Comparison of ENCODE assay signal across 9 mouse cellular contexts in genomic region chr6:71752791-71753464, GRCm38 (mm10). TPM values are rescaled to one million over a fixed set of nuclear protein-coding genes. Genes with fewer than 3 reads are reported as not detected.
A peak's percentile ranks its signal among the peaks of the same experiment; 100 is the strongest.
DNase-seq lines count a peak whose midpoint lies in the region; ATAC-seq lines count a peak whose summit lies in the region.
"Had no signal": no experiment of that assay in that cellular context is flagged by ENCODE, and none has a peak within 500 bp of the region (broad histone marks: within the 10 kb centered on the region; RNA-seq: fewer than 3 reads in every experiment).

No protein-coding gene starts in this region.

- H3K9ac ChIP-seq in lung, embryonic 16.5 days (ENCODE audit: low read length): no peak overlapping the region

- H3K4me2 ChIP-seq in lung, embryonic 16.5 days (ENCODE audit: low read depth, low read length): no peak overlapping the region

- H3K4me3 ChIP-seq in lung, embryonic 16.5 days (ENCODE audit: low read length): no peak overlapping the region

- peaks cover 16% of the 10 kb centered on the region for H3K4me1 ChIP-seq in lung, embryonic 16.5 days (replicated peaks; ENCODE audit: control insufficient read depth, insufficient read depth, low read length)

- no peaks in the 10 kb centered on the region for H3K36me3 ChIP-seq in lung, embryonic 16.5 days (ENCODE audit: control insufficient read depth, insufficient read depth, low read length)

- H3K27ac ChIP-seq in lung, embryonic 16.5 days (ENCODE audit: low read length): no peak overlapping the region
- H3K27ac ChIP-seq: kidney, postnatal 0 days had no signal

- intact Hi-C loops in gastrocnemius, postnatal 14 days (cut with DNase I; ENCODE audit: low total_unique reads): no loop called here

- no peaks in the 10 kb centered on the region for H3K27me3 ChIP-seq in lung, embryonic 16.5 days (ENCODE audit: control insufficient read depth, insufficient read depth, low read depth, low read length)

- peak; percentile 61 for ATAC-seq in lung, embryonic 16.5 days (ENCODE audit: low read depth)

- no peaks in the 10 kb centered on the region for H3K9me3 ChIP-seq in lung, embryonic 16.5 days (ENCODE audit: control insufficient read depth, low read length)

- WGBS in lung, embryonic 16.5 days: 44% methylated on average over 7 of the region's 7 CpGs

- peak; percentile 19 for DNase-seq in gastrocnemius, postnatal 14 days
- DNase-seq in gastrocnemius, adult 18-20 months (ENCODE audit: low spot score): no peak
- DNase-seq in adrenal gland, adult 8-10 months: peak; percentile 21
- peak; percentile 71 to 87 for DNase-seq in frontal cortex, adult 2 months (ENCODE audit: extremely low spot score in 1 of 2, low spot score in 1 of 2)
- DNase-seq in spleen, postnatal 10 days (ENCODE audit: low spot score in 2 of 2): no peak
- no peak for DNase-seq in retina, postnatal 1 day
- DNase-seq in thymus, postnatal 0 days (ENCODE audit: low spot score): no peak

RNA-seq across cellular contexts. Expression of gene Reep1, which starts 45.6 kb away (rescaled TPM):
- total RNA-seq in gastrocnemius, postnatal 14 days (2021): 10 to 100 TPM; 84.7 to 92.8 TPM
- total RNA-seq in gastrocnemius, adult 18-20 months (2021): 10 to 100 TPM; 66.8 to 69.9 TPM
- 1 to 10 TPM; 3.8 to 9.3 (median 5.3) TPM for total RNA-seq in adrenal gland, adult 8-10 months (2022)
- polyA plus RNA-seq in frontal cortex, adult 2 months (2012; rRNA removed): 72.4 and 82.5 TPM in 2 replicates
- polyA plus RNA-seq in lung, embryonic 16.5 days (2015; fragmentation: Nextera tagmentation; extraction: Ambion mirVana): 16.8 and 17.3 TPM in 2 replicates
- polyA plus RNA-seq in thymus, postnatal 0 days (2015; fragmentation: Nextera tagmentation; extraction: Ambion mirVana): 2.2 and 2.4 TPM in 2 replicates

Comparison
In these comparisons a context has a peak if more than half of its experiments do, and no peak if none do; other contexts are left out.
1. DNase-seq: peak in gastrocnemius, postnatal 14 days (single experiment), adrenal gland, adult 8-10 months (single experiment) and frontal cortex, adult 2 months (2 of 2); none in gastrocnemius, adult 18-20 months (single experiment), spleen, postnatal 10 days (0 of 2), retina, postnatal 1 day (single experiment) and thymus, postnatal 0 days (single experiment).
2. RNA of gene Reep1, which starts 45.6 kb away (total RNA-seq): 84.7 to 92.8 TPM in gastrocnemius, postnatal 14 days and 66.8 to 69.9 TPM in gastrocnemius, adult 18-20 months; 3.8 to 9.3 TPM in adrenal gland, adult 8-10 months; every median in the first group is over 4 times any median in the second.